Mouse (Mus musculus): Measurements from ENCODE around the gene Mutyh. TPM values are rescaled to one million over a fixed set of nuclear protein-coding genes. Genes with fewer than 3 reads are reported as not detected.

The Mutyh gene
- total RNA-seq (2012; rRNA removed) = 23.1 and 32.2 TPM in 2 replicates

DNA sequence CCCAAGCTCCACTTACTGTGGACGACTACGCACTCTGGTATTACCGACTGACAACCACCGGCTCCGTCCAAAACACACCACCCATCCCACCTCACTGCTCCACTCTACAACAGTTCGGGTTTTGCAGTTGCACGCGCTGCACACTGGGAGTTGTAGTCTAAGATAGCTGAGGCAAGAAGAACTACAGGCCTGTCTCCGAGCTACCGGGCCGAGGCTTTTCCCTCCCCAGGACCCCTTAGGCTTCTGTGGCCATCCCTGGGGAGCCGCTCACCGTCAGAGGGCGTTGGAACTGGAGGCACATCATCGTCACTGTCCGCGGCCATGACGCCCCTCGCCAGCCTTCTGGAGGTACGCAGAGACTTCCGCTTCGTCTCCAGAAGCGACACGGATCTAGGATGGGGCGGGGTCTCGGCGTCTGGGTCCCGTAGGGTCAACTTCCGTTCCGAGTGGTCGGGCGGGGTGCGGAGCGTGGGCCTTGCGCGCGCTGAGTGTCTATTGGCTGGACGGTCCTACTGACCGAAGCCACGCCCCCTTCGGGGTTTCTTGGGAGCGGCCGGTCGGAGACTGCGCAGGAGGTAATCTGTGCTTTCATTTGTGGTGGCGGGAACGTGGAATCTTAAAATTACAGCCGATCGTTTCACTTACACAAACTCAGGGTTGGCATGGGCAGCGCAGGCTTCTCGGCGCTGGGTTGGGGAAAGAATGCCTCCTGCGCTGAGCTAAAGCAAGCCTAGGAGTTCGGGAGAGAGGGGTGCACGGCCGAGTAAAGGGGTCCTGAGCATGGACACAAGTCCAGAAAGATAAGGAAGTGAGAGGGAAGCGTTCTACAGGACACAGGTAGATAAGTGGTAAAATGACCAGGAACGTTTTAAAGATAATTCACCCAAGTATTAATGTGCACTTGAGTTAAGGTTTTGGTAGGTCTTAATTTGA, at the start of gene Mutyh, which contains the start of gene Toe1:
TSS of gene Mutyh (plus strand) at position 527 of the 933 bp plus-strand sequence.
TSS of gene Toe1 (minus strand) at position 444 of the 933 bp plus-strand sequence.
- Histone ChIP-seq H3K36me3 (ENCODE audit: control insufficient read depth, insufficient read depth, low read length, poor library complexity, severe bottlenecking) (peaks cover 30% of the 10 kb centered on the region), H3K4me3 (ENCODE audit: insufficient read depth in 1 of 2, low read depth in 1 of 2, low read length in 2 of 2, poor library complexity in 1 of 2, severe bottlenecking in 1 of 2) (peak within 1 kb of the TSS; percentile 80 to 100), H3K4me1 (ENCODE audit: control insufficient read depth in 2 of 2, insufficient read depth in 2 of 2, low read length in 2 of 2, poor library complexity in 1 of 2) (peaks cover 4 to 7% of the 10 kb centered on the region in 2 experiments; a peak in 3 of 4 replicates), H3K9me3 (ENCODE audit: control insufficient read depth, insufficient read depth, low read depth, low read length) (no peaks in the 10 kb centered on the region), H3K27ac (ENCODE audit: insufficient read depth, low read depth, low read length, poor library complexity, severe bottlenecking) (peak within 1 kb of the TSS; percentile 79), H3K9ac (ENCODE audit: insufficient read depth, low read depth, low read length, poor library complexity, severe bottlenecking) (peak within 1 kb of the TSS; percentile 90)
- peak; percentile 98 for DNase-seq (ENCODE audit: low read depth, low spot score)
- no peak for TF ChIP-seq ZNF384 (IDR thresholded peaks at IDR 0.05; ENCODE audit: low read depth, low read length)
- TF ChIP-seq HCFC1 (IDR thresholded peaks at IDR 0.05; ENCODE audit: borderline replicate concordance, insufficient read depth, low read length) = peak; percentile 86
- in situ Hi-C loops (cut with MboI; ENCODE audit: low sequenced_read_pairs in 2 of 2, unreplicated experiment in 2 of 2) = loop anchor here in 1 of 2 experiments (25.0 kb wide), 1 partner anchor 330 kb away; the partner anchor contains the start of genes Btbd19, Plk3 and Tctex1d4

- H3K4me1 ChIP-seq (ENCODE audit: control insufficient read depth in 2 of 2, insufficient read depth in 2 of 2, low read length in 2 of 2, poor library complexity in 1 of 2) = peaks cover 4 to 5% of the 10 kb centered on the region in 2 experiments; a peak in 1 of 4 replicates
- no peak overlapping the region for H3K27ac ChIP-seq (ENCODE audit: insufficient read depth, low read depth, low read length, poor library complexity, severe bottlenecking)
- H3K9me3 ChIP-seq (ENCODE audit: control insufficient read depth, insufficient read depth, low read depth, low read length) = no peaks in the 10 kb centered on the region
- in situ Hi-C loops (cut with MboI; ENCODE audit: low sequenced_read_pairs in 2 of 2, unreplicated experiment in 2 of 2) = no loop called here
- TF ChIP-seq ZNF384 (IDR thresholded peaks at IDR 0.05; ENCODE audit: low read depth, low read length) = no peak
- no peak for TF ChIP-seq ZC3H11A (IDR thresholded peaks at IDR 0.05; ENCODE audit: borderline replicate concordance, low read depth, low read length)
- no peak for TF ChIP-seq MAFK (IDR thresholded peaks at IDR 0.05; ENCODE audit: insufficient read depth, low read depth, low read length)
- no peak for TF ChIP-seq HCFC1 (IDR thresholded peaks at IDR 0.05; ENCODE audit: borderline replicate concordance, insufficient read depth, low read length)
- no peak for TF ChIP-seq CHD2 (IDR thresholded peaks at IDR 0.05; ENCODE audit: low read depth, low read length)
- H3K9ac ChIP-seq (ENCODE audit: insufficient read depth, low read depth, low read length, poor library complexity, severe bottlenecking) = no peak overlapping the region
- peaks cover 4% of the 10 kb centered on the region for H3K36me3 ChIP-seq (ENCODE audit: control insufficient read depth, insufficient read depth, low read length, poor library complexity, severe bottlenecking)
- H3K4me3 ChIP-seq (ENCODE audit: insufficient read depth in 1 of 2, low read depth in 1 of 2, low read length in 2 of 2, poor library complexity in 1 of 2, severe bottlenecking in 1 of 2) = no peak overlapping the region
- DNase-seq (ENCODE audit: low read depth, low spot score) = no peak
Measured at GRCm38 (mm10) chr4:116761914-116762313, 45.6 kb upstream of the Mutyh start.

GRCm38 (mm10) chr4:116764001-116764400, 43.5 kb upstream of the Mutyh start:
- Histone ChIP-seq H3K9ac (ENCODE audit: insufficient read depth, low read depth, low read length, poor library complexity, severe bottlenecking) (no peak overlapping the region), H3K9me3 (ENCODE audit: control insufficient read depth, insufficient read depth, low read depth, low read length) (no peaks in the 10 kb centered on the region), H3K4me3 (ENCODE audit: insufficient read depth in 1 of 2, low read depth in 1 of 2, low read length in 2 of 2, poor library complexity in 1 of 2, severe bottlenecking in 1 of 2) (no peak overlapping the region), H3K4me1 (ENCODE audit: control insufficient read depth in 2 of 2, insufficient read depth in 2 of 2, low read length in 2 of 2, poor library complexity in 1 of 2) (peaks cover 4 to 7% of the 10 kb centered on the region in 2 experiments; a peak in 1 of 4 replicates), H3K27ac (ENCODE audit: insufficient read depth, low read depth, low read length, poor library complexity, severe bottlenecking) (0 out of 2 replicates have a peak overlapping the region, but pooled peaks have one; percentile 22), H3K36me3 (ENCODE audit: control insufficient read depth, insufficient read depth, low read length, poor library complexity, severe bottlenecking) (peaks cover 4% of the 10 kb centered on the region)
- DNase-seq (ENCODE audit: low read depth, low spot score) = no peak
- in situ Hi-C loops (cut with MboI; ENCODE audit: low sequenced_read_pairs in 2 of 2, unreplicated experiment in 2 of 2) = no loop called here
- TF ChIP-seq ZC3H11A (IDR thresholded peaks at IDR 0.05; ENCODE audit: borderline replicate concordance, low read depth, low read length) = no peak
- TF ChIP-seq HCFC1 (IDR thresholded peaks at IDR 0.05; ENCODE audit: borderline replicate concordance, insufficient read depth, low read length) = no peak
- no peak for TF ChIP-seq CHD2 (IDR thresholded peaks at IDR 0.05; ENCODE audit: low read depth, low read length)
- no peak for TF ChIP-seq MAFK (IDR thresholded peaks at IDR 0.05; ENCODE audit: insufficient read depth, low read depth, low read length)

GRCm38 (mm10) chr4:116768510-116768909, 39.0 kb upstream of the Mutyh start:
- Histone ChIP-seq H3K9me3 (ENCODE audit: control insufficient read depth, insufficient read depth, low read depth, low read length) (no peaks in the 10 kb centered on the region), H3K36me3 (ENCODE audit: control insufficient read depth, insufficient read depth, low read length, poor library complexity, severe bottlenecking) (peaks cover 4% of the 10 kb centered on the region), H3K27ac (ENCODE audit: insufficient read depth, low read depth, low read length, poor library complexity, severe bottlenecking) (no peak overlapping the region), H3K4me1 (ENCODE audit: control insufficient read depth in 2 of 2, insufficient read depth in 2 of 2, low read length in 2 of 2, poor library complexity in 1 of 2) (peaks cover 6 to 7% of the 10 kb centered on the region in 2 experiments; a peak in 2 of 4 replicates), H3K9ac (ENCODE audit: insufficient read depth, low read depth, low read length, poor library complexity, severe bottlenecking) (no peak overlapping the region), H3K4me3 (ENCODE audit: insufficient read depth in 1 of 2, low read depth in 1 of 2, low read length in 2 of 2, poor library complexity in 1 of 2, severe bottlenecking in 1 of 2) (no peak overlapping the region)
- in situ Hi-C loops (cut with MboI; ENCODE audit: low sequenced_read_pairs in 2 of 2, unreplicated experiment in 2 of 2) = no loop called here
- TF ChIP-seq ZNF384 (IDR thresholded peaks at IDR 0.05; ENCODE audit: low read depth, low read length) (no peak), MAFK (IDR thresholded peaks at IDR 0.05; ENCODE audit: insufficient read depth, low read depth, low read length) (no peak), CHD2 (IDR thresholded peaks at IDR 0.05; ENCODE audit: low read depth, low read length) (no peak), ZC3H11A (IDR thresholded peaks at IDR 0.05; ENCODE audit: borderline replicate concordance, low read depth, low read length) (no peak), HCFC1 (IDR thresholded peaks at IDR 0.05; ENCODE audit: borderline replicate concordance, insufficient read depth, low read length) (no peak)
- no peak for DNase-seq (ENCODE audit: low read depth, low spot score)
